ENCODE assay signal across 21 mouse cellular contexts in genomic region chr14:122140126-122140525, GRCm38 (mm10). TPM values are rescaled to one million over a fixed set of nuclear protein-coding genes. Genes with fewer than 3 reads are reported as not detected.
DNase-seq lines count a peak whose midpoint lies in the region; ATAC-seq and TF ChIP-seq lines count a peak whose summit lies in the region.
"Had no signal": no experiment of that assay in that cellular context is flagged by ENCODE, and none has a peak within 500 bp of the region (broad histone marks: within the 10 kb centered on the region; RNA-seq: fewer than 3 reads in every experiment).

No protein-coding gene starts in this region.

- in situ Hi-C loops in ES-E14 (cut with MboI; ENCODE audit: low sequenced_read_pairs in 2 of 2, unreplicated experiment in 2 of 2), result no loop called here

- no peaks in the 10 kb centered on the region for H3K27me3 ChIP-seq in stomach, postnatal 0 days (ENCODE audit: control insufficient read depth, insufficient read depth, low read length)
- H3K27me3 ChIP-seq: embryonic facial prominence, embryonic 12.5 days; forebrain, embryonic 13.5 days; forebrain, embryonic 15.5 days; Patski had no signal

- H3K27ac ChIP-seq in ES-E14 (ENCODE audit: insufficient read depth, low read depth, low read length, poor library complexity, severe bottlenecking), result no peak overlapping the region
- no peak overlapping the region for H3K27ac ChIP-seq in stomach, postnatal 0 days (replicated peaks)
- H3K27ac ChIP-seq: embryonic facial prominence, embryonic 10.5 days; embryonic facial prominence, embryonic 12.5 days; forebrain, embryonic 13.5 days; forebrain, embryonic 15.5 days had no signal

- ATAC-seq in stomach, postnatal 0 days (ENCODE audit: low FRiP score, low TSS enrichment), result no peak
- ATAC-seq: forebrain, embryonic 13.5 days; forebrain, embryonic 15.5 days; forebrain, postnatal 0 days; Patski had no signal

- no peak overlapping the region for H3K9ac ChIP-seq in ES-E14 (ENCODE audit: insufficient read depth, low read depth, low read length, poor library complexity, severe bottlenecking)
- H3K9ac ChIP-seq in stomach, postnatal 0 days (ENCODE audit: low read length), result no peak overlapping the region
- H3K9ac ChIP-seq: embryonic facial prominence, embryonic 12.5 days; forebrain, embryonic 13.5 days; forebrain, embryonic 15.5 days; forebrain, postnatal 0 days had no signal

- no peak for TF ChIP-seq EP300 in stomach, postnatal 0 days (optimal IDR thresholded peaks at IDR 0.05)

- WGBS in stomach, postnatal 0 days, result 59% methylated on average over 1 of the region's 1 CpGs

- no peak overlapping the region for H3K4me3 ChIP-seq in ES-E14 (ENCODE audit: insufficient read depth in 1 of 2, low read depth in 1 of 2, low read length in 2 of 2, poor library complexity in 1 of 2, severe bottlenecking in 1 of 2)
- H3K4me3 ChIP-seq in stomach, postnatal 0 days (ENCODE audit: low read depth, low read length), result no peak overlapping the region
- H3K4me3 ChIP-seq: embryonic facial prominence, embryonic 10.5 days; embryonic facial prominence, embryonic 12.5 days; forebrain, embryonic 13.5 days; forebrain, embryonic 15.5 days had no signal

- H3K36me3 ChIP-seq in ES-E14 (ENCODE audit: control insufficient read depth, insufficient read depth, low read length, poor library complexity, severe bottlenecking), result peaks cover 10% of the 10 kb centered on the region
- H3K36me3 ChIP-seq in stomach, postnatal 0 days (ENCODE audit: control insufficient read depth, insufficient read depth, low read length), result peaks cover 5% of the 10 kb centered on the region

- no peaks in the 10 kb centered on the region for H3K9me3 ChIP-seq in ES-E14 (ENCODE audit: control insufficient read depth, insufficient read depth, low read depth, low read length)
- H3K9me3 ChIP-seq in stomach, postnatal 0 days (ENCODE audit: control insufficient read depth, low read length), result no peaks in the 10 kb centered on the region
- H3K9me3 ChIP-seq: embryonic facial prominence, embryonic 10.5 days; embryonic facial prominence, embryonic 12.5 days; forebrain, embryonic 13.5 days; forebrain, embryonic 15.5 days had no signal

- no peak overlapping the region for H3K4me2 ChIP-seq in stomach, postnatal 0 days (replicated peaks; ENCODE audit: low read depth)
- H3K4me2 ChIP-seq: embryonic facial prominence, embryonic 12.5 days; forebrain, embryonic 13.5 days; forebrain, embryonic 15.5 days had no signal

- DNase-seq in ES-CJ7 (ENCODE audit: low read depth, low spot score), result peak; percentile 38
- peak; percentile 47 for DNase-seq in ES-E14 (ENCODE audit: low read depth, low spot score)
- DNase-seq in R1 (ENCODE audit: low read depth, low spot score), result peak; percentile 77
- peak; percentile 80 for DNase-seq in ZHBTc4 (ENCODE audit: low read depth, low spot score)
- no peak for DNase-seq in urinary bladder, adult 2 months (ENCODE audit: low spot score)
- no peak for DNase-seq in stomach, postnatal 0 days (ENCODE audit: low spot score)
- no peak for DNase-seq in gastrocnemius, postnatal 4 days (ENCODE audit: low spot score in 2 of 2)
- DNase-seq: adrenal gland, adult 2 months; adrenal gland, postnatal 10 days; adrenal gland, postnatal 25 days; cerebellum, adult 11-12 months; cerebellum, adult 2 months; cerebellum, adult 9-10 months; cerebellum, postnatal 10 days; cerebellum, postnatal 25 days; forebrain, postnatal 0 days had no signal

- peaks cover 0 to 3% of the 10 kb centered on the region in 2 experiments; a peak in 1 of 4 replicates for H3K4me1 ChIP-seq in ES-E14 (ENCODE audit: control insufficient read depth in 2 of 2, insufficient read depth in 2 of 2, low read length in 2 of 2, poor library complexity in 1 of 2)
- no peaks in the 10 kb centered on the region for H3K4me1 ChIP-seq in stomach, postnatal 0 days (replicated peaks; ENCODE audit: control insufficient read depth, insufficient read depth)
- H3K4me1 ChIP-seq: embryonic facial prominence, embryonic 10.5 days; embryonic facial prominence, embryonic 12.5 days; forebrain, embryonic 13.5 days; forebrain, embryonic 15.5 days had no signal

- no peak for TF ChIP-seq CTCF in stomach, postnatal 0 days (IDR thresholded peaks at IDR 0.05; ENCODE audit: low read depth)

TF ChIP-seq in ES-E14, 5 proteins besides CTCF, POLR2A, EP300 and RAD21:
- no peak for TF ChIP-seq ZNF384 (IDR thresholded peaks at IDR 0.05; ENCODE audit: low read depth, low read length)
- no peak for TF ChIP-seq ZC3H11A (IDR thresholded peaks at IDR 0.05; ENCODE audit: borderline replicate concordance, low read depth, low read length)

RNA-seq across cellular contexts. Expression of gene Tm9sf2, which starts 33.3 kb away (rescaled TPM):
- total RNA-seq in ES-E14 (2012; rRNA removed), result 84.1 and 128 TPM in 2 replicates
- 109 and 116 TPM in 2 replicates for polyA plus RNA-seq in urinary bladder, adult 2 months (2012; rRNA removed)
- polyA plus RNA-seq in stomach, postnatal 0 days (2015; fragmentation: Nextera tagmentation; extraction: Ambion mirVana), result 145 and 151 TPM in 2 replicates
- total RNA-seq in gastrocnemius, postnatal 4 days (2021), result 10 to 100 TPM; 76.2 to 79.7 TPM

RNA-seq across cellular contexts. Expression of gene Clybl, which starts 41.4 kb away (rescaled TPM):
- 2.6 and 6.7 TPM in 2 replicates for total RNA-seq in ES-E14 (2012; rRNA removed)
- 43.9 and 44.5 TPM in 2 replicates for polyA plus RNA-seq in urinary bladder, adult 2 months (2012; rRNA removed)
- 28.8 and 35.9 TPM in 2 replicates for polyA plus RNA-seq in stomach, postnatal 0 days (2015; fragmentation: Nextera tagmentation; extraction: Ambion mirVana)
- 10 to 100 TPM; 42.0 to 48.1 TPM for total RNA-seq in gastrocnemius, postnatal 4 days (2021)

Comparison
In these comparisons a context has a peak if more than half of its experiments do, and no peak if none do; other contexts are left out.
1. DNase-seq: peak in ES-CJ7 (single experiment), ES-E14 (single experiment), R1 (single experiment) and ZHBTc4 (single experiment); none in urinary bladder, adult 2 months (single experiment), stomach, postnatal 0 days (single experiment) and gastrocnemius, postnatal 4 days (0 of 2).